Mouse (Mus musculus): ENCODE results near the gene Amelx. TPM values are rescaled to one million over a fixed set of nuclear protein-coding genes. Genes with fewer than 3 reads are reported as not detected.

The Amelx gene
- polyA plus RNA-seq (2017; shearing (Covaris generic)): not detected

GRCm38 (mm10) chrX:169187100-169187499 is at the start of gene Amelx:
TSS of gene Amelx (minus strand) at chrX:169187200.

Other genes starting within 250 kb of the Amelx start
- 55.5 TPM for gene Hccs, start 133.2 kb upstream of the Amelx start, polyA plus RNA-seq (2017; shearing (Covaris generic))